Mouse (Mus musculus): ENCODE measurements at regions not wholly inside any gene's neighbourhood (a gene's known extent, or its start where the extent isn't known, plus 50 kb on each side); places are given as distances from the start of the nearest gene placed in this dataset.

DNA sequence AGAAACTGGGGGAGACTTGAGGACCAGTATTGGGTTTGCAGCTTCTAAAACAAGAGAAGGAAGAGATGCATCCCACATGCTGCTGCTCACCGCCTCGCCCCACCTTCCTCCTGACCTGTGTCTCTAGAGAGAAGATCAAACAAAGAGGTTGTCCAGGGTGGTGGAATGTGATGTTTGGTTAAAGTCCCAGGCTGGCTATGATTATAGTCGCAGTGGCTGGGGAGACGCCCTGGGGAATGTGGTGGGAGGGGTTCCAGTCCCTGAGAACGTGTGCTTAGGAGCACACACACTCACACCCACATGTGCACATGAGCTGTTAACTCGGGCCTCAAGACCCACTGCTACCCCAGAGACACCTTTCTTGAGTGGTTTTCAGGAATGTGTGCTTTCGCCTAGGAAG, 74.0 kb downstream of the Skor1 start:
- no peak for TF ChIP-seq CTCF (IDR thresholded peaks at IDR 0.05; ENCODE audit: extremely low read depth, insufficient read depth, low read length)
- no peak for TF ChIP-seq POLR2A (IDR thresholded peaks at IDR 0.05; ENCODE audit: extremely low read depth, insufficient read depth, low read length)
